Mouse (Mus musculus) right cerebral cortex, adult 2 months (tissue): Measurements from ENCODE around the gene Chil1.
A peak's percentile ranks its signal among the peaks of the same experiment; 100 is the strongest.

ENCODE experiments used
- DNase-seq, 2 experiments: peaks; one replicate each; pipeline ENCODE4 v3.0.0; 2021 to 2022; ENCODE audit warnings: low spot score in 2 of 2

The Chil1 gene

DNA sequence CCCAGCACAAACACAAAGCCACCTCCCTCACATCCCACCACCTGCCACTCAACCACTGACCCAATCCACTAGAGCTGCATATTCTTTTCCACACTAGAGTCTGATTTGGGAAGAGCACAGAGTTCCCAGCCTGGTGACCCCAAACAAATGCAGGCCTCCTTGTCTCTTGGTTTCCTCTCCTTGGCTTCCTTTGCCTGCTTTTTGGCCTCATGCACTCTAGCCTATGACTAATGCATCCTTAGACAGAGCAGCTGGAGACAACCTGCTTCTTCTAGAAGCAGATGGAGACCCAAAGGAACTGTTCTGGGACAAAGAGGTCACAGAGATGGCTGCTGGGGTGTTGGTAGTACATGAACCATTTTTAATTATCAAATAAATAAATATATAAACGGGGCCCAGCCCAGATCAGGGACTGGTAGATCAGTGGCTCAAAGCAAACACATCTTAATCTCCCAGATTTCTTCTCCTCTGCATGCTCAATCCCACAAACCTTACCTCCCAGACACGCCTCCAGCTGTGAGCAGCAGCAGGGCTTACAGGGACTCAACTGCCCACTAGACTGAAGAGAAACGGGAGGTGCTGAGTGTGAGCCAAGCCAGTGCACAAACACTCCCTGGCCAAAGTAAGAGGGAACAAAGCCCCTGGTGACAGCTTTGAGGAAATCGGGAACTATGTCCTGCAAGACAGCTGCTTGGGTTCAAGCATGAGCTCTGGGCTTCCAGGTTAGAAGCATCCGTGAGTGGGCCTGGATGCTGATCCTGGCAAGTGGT is 48.0 kb downstream of the Chil1 start:
- no peak for DNase-seq

DNA sequence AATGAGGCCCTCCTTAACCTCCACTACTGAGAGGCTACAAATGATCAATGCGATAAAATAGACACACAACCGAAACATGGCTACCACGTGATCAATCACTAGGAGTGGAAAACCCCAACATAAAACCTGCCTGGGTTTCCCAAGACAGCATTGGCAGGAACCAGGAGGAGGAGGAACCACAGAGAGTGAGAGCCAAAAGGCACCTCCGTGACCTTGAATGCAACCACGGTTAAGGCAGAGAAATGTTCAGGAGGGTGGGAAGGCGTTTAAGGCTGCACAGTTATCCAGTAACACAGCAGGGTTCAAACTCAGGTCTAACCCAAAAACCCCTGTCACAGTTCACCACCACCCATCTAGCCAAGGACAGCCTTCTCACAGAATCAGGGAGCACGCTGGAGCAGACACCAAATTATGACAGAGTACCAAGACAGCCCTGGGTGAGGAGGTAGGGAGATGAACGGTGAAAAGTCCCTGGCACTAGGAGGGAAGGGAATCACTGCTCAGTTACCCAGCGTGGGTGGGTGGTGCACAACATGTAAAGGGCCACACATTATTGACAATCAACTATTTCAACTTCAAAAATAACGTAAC is 48.8 kb downstream of the Chil1 start:
- DNase-seq: no peak

DNA sequence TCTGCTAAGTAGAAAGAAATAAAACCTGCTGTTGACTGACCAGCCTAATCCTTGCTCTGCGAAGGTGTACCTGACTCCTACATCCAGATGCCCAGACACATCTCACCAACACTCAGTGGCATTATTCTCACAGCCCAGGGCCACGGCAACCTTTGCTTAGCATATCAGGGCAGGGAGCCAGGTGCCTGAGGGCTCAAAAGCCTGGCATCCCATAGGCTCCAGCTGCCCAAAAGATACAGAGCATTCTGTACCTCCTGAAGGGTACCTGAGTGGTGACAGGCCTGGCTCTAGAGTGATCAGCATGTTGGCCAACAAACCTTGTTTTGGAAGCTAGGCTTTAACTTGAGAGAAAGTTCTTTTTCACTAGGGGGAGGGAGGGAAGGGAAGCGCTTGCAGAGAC is 49.3 kb downstream of the Chil1 start:
- DNase-seq: no peak

DNA sequence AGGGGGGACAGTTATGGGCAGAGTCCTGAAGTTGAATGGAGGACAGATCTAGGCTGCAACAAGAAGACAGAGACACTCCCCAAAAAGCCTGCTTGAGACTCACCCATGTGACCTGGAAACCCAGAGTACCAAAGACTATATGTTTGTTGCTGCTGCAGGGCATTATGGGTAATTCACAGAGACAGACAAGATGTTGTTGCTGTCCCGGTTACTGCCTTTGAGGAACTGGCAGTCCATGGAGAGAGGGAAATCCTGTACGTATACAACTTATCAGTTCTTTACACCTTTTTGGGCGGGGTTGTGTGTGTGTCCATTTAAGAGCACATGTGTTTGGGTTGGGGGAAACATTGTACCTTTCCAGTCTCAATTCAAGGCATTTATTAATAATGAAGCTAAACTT is 49.7 kb downstream of the Chil1 start:
- DNase-seq: no peak

DNA sequence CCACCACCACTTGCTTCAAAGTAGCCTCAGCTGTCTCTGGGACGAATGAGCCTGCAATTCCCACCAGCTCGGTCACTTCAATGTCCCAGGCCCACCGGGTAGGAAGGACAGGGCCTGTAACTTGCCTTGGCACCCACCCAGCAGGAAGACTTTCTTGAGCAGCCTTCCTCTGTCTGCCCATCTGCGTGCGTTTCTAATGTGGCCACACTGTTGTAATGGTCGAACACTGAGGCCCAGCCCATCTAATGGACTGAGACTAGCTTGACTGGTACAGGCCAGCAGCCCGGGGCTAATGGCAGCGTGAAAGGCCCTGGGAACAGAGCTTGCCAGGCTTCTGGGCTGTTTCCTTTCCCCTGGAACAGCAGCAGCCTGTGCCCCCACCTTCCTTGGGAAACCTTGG is 50.4 kb downstream of the Chil1 start:
- DNase-seq: no peak

GRCm38 (mm10) chr1:134232778-134233531 is 51.0 kb downstream of the Chil1 start:
- DNase-seq: peak; percentile 53 to 75

GRCm38 (mm10) chr1:134233681-134234454 is 51.9 kb downstream of the Chil1 start:
- peak in 1 of 2 experiments; percentile 32 for DNase-seq

GRCm38 (mm10) chr1:134234455-134235390 is 52.7 kb downstream of the Chil1 start:
- DNase-seq: peak; percentile 63 to 79

DNA sequence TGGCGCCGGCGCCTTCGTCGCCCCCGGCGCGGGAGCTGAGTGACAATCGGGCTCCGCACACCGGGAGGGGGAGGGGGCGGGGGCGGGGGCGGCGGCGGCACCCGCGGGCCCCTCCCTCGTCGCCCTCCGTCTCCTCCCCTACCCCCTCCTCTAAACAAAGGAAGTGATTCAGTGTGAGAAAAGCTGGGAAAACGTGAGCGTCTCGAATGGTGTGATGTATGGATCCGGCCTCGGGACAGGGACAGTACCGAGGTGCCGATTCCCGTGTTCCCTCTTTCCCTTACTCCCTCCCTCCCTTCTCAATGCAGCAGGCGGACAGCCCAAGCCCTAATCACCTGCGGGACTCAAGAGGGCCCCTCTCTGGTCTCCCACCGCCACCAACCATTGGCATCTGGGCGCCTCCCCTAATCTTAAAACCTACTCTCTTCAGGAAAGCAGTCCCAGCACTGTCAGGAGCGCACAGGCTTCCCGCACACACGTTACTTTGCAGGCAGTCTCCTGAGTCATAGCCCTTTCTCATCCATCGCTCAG is 53.5 kb downstream of the Chil1 start, which contains the start of gene Adora1:
Gene Adora1 (minus strand): TSS at position 41 of the 531 bp plus-strand sequence.
- peak in 1 of 2 experiments; percentile 58 for DNase-seq

- no peak for DNase-seq
Observed at GRCm38 (mm10) chr1:134236142-134236541, 54.2 kb downstream of the Chil1 start.

DNA sequence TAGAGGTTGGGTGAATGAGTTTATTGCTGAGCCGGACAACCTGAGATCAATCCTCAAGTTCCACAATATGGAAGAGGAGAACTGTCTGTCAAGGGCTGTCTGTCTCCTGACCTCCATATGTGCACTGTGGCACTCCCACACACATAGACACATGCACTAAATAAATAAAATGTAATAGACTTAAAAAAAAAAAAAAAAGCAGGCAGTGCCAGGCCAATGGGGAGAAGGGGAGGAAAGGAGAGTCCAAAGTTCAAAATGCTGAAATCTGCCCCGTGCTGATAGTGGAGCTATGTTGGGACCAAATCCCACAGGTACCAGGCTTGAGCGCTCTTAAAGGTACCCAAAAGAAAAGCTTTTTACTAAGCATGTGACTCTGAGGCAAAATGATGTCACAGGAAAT is 55.5 kb downstream of the Chil1 start:
- no peak for DNase-seq
